Mouse (Mus musculus) midbrain, embryonic 14.5 days (tissue): ENCODE data around the gene Sema6d. TPM values are rescaled to one million over a fixed set of nuclear protein-coding genes. Genes with fewer than 3 reads are reported as not detected.

ENCODE experiments used
- ATAC-seq: fragments of 200-750 bp; cut with Nextera tagmentation; 2 replicates; pipeline ENCODE4 v1.8.0; 2017; ENCODE audit warnings: moderate number of reproducible peaks, moderate library complexity; ENCODE audit not compliant: low FRiP score, low TSS enrichment
- DNase-seq: peaks from one replicate; pipeline ENCODE4 v3.0.0-alpha.2; 2015
- H3K27ac ChIP-seq: fragments of 300-500 bp; sonication (generic); replicated peaks from 2 replicates; pipeline ENCODE4 v1.5.1; 2014; ENCODE audit warnings: mild to moderate bottlenecking, low read depth, low read length, moderate library complexity
- H3K27me3 ChIP-seq: fragments of 300-500 bp; sonication (generic); 2 replicates; pipeline ENCODE4 v1.6.1; 2014; ENCODE audit warnings: low read length, control low read depth, mixed read lengths; ENCODE audit not compliant: control insufficient read depth, insufficient read depth
- H3K36me3 ChIP-seq: fragments of 300-500 bp; sonication (generic); 2 replicates; pipeline ENCODE4 v1.6.1; 2014; ENCODE audit warnings: low read length, control low read depth; ENCODE audit not compliant: control insufficient read depth, insufficient read depth
- H3K4me1 ChIP-seq: fragments of 300-500 bp; sonication (generic); 2 replicates; pipeline ENCODE4 v1.6.1; 2014; ENCODE audit warnings: mild to moderate bottlenecking, antibody characterized with exemption, low read length, control low read depth; ENCODE audit not compliant: control insufficient read depth, insufficient read depth
- H3K4me2 ChIP-seq: fragments of 300-500 bp; sonication (generic); 2 replicates; pipeline ENCODE4 v1.6.1; 2014; ENCODE audit warnings: mild to moderate bottlenecking, low read length, moderate library complexity
- H3K4me3 ChIP-seq: fragments of 300-500 bp; sonication (generic); replicated peaks from 2 replicates; pipeline ENCODE4 v1.5.1; 2014; ENCODE audit warnings: low read depth, low read length
- H3K9ac ChIP-seq: fragments of 300-500 bp; sonication (generic); replicated peaks from 2 replicates; pipeline ENCODE4 v1.6.1; 2014; ENCODE audit warnings: mild to moderate bottlenecking, low read length, moderate library complexity
- H3K9me3 ChIP-seq: fragments of 300-500 bp; sonication (generic); 2 replicates; pipeline ENCODE4 v1.6.1; 2016; ENCODE audit warnings: low read length, control low read depth, mixed read lengths; ENCODE audit not compliant: control insufficient read depth
- WGBS: fragments of 180-500 bp; shearing (Covaris S2); extraction: QIAGEN DNeasy Blood & Tissue Kit; methylation state at CpG from one replicate; pipeline ENCODE4 v1.1.7; 2014; 5-methylcytosine and 5-hydroxymethylcytosine counted together
- polyA plus RNA-seq: library from polyadenylated mRNA; unstranded; fragments of >200 nt; fragmentation: Nextera tagmentation; extraction: Ambion mirVana; gene quantifications from 2 replicates; pipeline ENCODE4 v1.2.1, GENCODE M21; 2014

Gene Sema6d
- polyA plus RNA-seq, 1 experiment from 2014 or later = 24.9 TPM

- H3K27me3 ChIP-seq = no peaks in the 10 kb centered on the region
- no peaks in the 10 kb centered on the region for H3K9me3 ChIP-seq
- no peak overlapping the region for H3K9ac ChIP-seq
- no peaks in the 10 kb centered on the region for H3K36me3 ChIP-seq
- no peak overlapping the region for H3K27ac ChIP-seq
- DNase-seq = no peak
- no peak overlapping the region for H3K4me3 ChIP-seq
- no peak for ATAC-seq
- H3K4me2 ChIP-seq = no peak overlapping the region
- no peaks in the 10 kb centered on the region for H3K4me1 ChIP-seq
- 79% methylated on average over 12 of the region's 12 CpGs for WGBS
Measured at GRCm38 (mm10) chr2:124435382-124436002, 345.7 kb downstream of the Sema6d start.

GRCm38 (mm10) chr2:124436704-124437103 lies 346.9 kb downstream of the Sema6d start:
- WGBS = 83% methylated on average over 8 of the region's 8 CpGs
- H3K27me3 ChIP-seq = no peaks in the 10 kb centered on the region
- H3K4me2 ChIP-seq = no peak overlapping the region
- no peaks in the 10 kb centered on the region for H3K36me3 ChIP-seq
- H3K4me3 ChIP-seq = no peak overlapping the region
- H3K4me1 ChIP-seq = no peaks in the 10 kb centered on the region
- no peaks in the 10 kb centered on the region for H3K9me3 ChIP-seq
- no peak overlapping the region for H3K27ac ChIP-seq
- no peak overlapping the region for H3K9ac ChIP-seq
- DNase-seq = no peak
- ATAC-seq = no peak

- Histone ChIP-seq H3K9ac (no peak overlapping the region), H3K27me3 (no peaks in the 10 kb centered on the region), H3K4me1 (no peaks in the 10 kb centered on the region), H3K4me2 (no peak overlapping the region), H3K9me3 (no peaks in the 10 kb centered on the region), H3K27ac (no peak overlapping the region), H3K4me3 (no peak overlapping the region), H3K36me3 (no peaks in the 10 kb centered on the region)
- 99% methylated on average over 2 of the region's 2 CpGs for WGBS
- no peak for DNase-seq
- no peak for ATAC-seq
Measured at GRCm38 (mm10) chr2:124444199-124444598, 354.4 kb downstream of the Sema6d start.

- WGBS = 81% methylated on average over 2 of the region's 2 CpGs
- no peak overlapping the region for H3K27ac ChIP-seq
- H3K9ac ChIP-seq = no peak overlapping the region
- H3K4me3 ChIP-seq = no peak overlapping the region
- no peak overlapping the region for H3K4me2 ChIP-seq
- DNase-seq (no peak), ATAC-seq (no peak)
- no peaks in the 10 kb centered on the region for H3K4me1 ChIP-seq
- H3K36me3 ChIP-seq = no peaks in the 10 kb centered on the region
- no peaks in the 10 kb centered on the region for H3K27me3 ChIP-seq
- no peaks in the 10 kb centered on the region for H3K9me3 ChIP-seq
Measured at GRCm38 (mm10) chr2:124455881-124456280, 366.1 kb downstream of the Sema6d start.

GRCm38 (mm10) chr2:124456999-124457398 lies 367.2 kb downstream of the Sema6d start:
- Histone ChIP-seq H3K4me2 (no peak overlapping the region), H3K4me1 (no peaks in the 10 kb centered on the region), H3K27me3 (no peaks in the 10 kb centered on the region), H3K9ac (no peak overlapping the region), H3K36me3 (no peaks in the 10 kb centered on the region), H3K27ac (no peak overlapping the region), H3K4me3 (no peak overlapping the region), H3K9me3 (no peaks in the 10 kb centered on the region)
- 95% methylated on average over 4 of the region's 4 CpGs for WGBS
- ATAC-seq (no peak), DNase-seq (no peak)

DNA sequence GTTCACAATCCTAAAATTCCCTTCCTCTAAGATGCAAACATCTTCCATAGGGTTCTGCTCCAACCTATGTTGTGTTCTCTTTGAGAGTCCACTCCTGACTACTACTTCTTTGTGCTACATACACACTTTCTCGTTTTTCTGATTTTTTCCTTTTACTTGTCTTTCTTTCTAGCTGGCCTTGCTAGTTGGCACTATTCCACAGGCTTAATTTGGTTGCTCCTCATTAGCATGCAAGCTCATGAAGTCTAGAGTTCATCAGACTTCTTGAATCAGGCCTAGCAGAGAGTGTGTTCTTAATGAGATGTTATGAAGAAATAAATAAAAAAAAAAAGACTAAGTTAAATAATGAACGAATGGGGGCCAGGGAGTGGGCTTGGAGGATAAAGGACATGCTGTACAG lies 368.3 kb downstream of the Sema6d start:
- H3K27me3 ChIP-seq = no peaks in the 10 kb centered on the region
- no peaks in the 10 kb centered on the region for H3K36me3 ChIP-seq
- H3K9me3 ChIP-seq = no peaks in the 10 kb centered on the region
- no peak overlapping the region for H3K9ac ChIP-seq
- no peak overlapping the region for H3K4me2 ChIP-seq
- DNase-seq = no peak
- no peak for ATAC-seq
- no peak overlapping the region for H3K4me3 ChIP-seq
- H3K27ac ChIP-seq = no peak overlapping the region
- 79% methylated on average over 2 of the region's 2 CpGs for WGBS
- H3K4me1 ChIP-seq = no peaks in the 10 kb centered on the region

GRCm38 (mm10) chr2:124460956-124461355 lies 371.2 kb downstream of the Sema6d start:
- DNase-seq (no peak), ATAC-seq (no peak)
- H3K9ac ChIP-seq = no peak overlapping the region
- no peaks in the 10 kb centered on the region for H3K36me3 ChIP-seq
- H3K27ac ChIP-seq = no peak overlapping the region
- no peak overlapping the region for H3K4me2 ChIP-seq
- H3K27me3 ChIP-seq = peaks cover 20% of the 10 kb centered on the region; the same call in 1 of the 2 replicates
- H3K9me3 ChIP-seq = no peaks in the 10 kb centered on the region
- H3K4me3 ChIP-seq = no peak overlapping the region
- 85% methylated on average over 2 of the region's 2 CpGs for WGBS
- no peaks in the 10 kb centered on the region for H3K4me1 ChIP-seq

DNA sequence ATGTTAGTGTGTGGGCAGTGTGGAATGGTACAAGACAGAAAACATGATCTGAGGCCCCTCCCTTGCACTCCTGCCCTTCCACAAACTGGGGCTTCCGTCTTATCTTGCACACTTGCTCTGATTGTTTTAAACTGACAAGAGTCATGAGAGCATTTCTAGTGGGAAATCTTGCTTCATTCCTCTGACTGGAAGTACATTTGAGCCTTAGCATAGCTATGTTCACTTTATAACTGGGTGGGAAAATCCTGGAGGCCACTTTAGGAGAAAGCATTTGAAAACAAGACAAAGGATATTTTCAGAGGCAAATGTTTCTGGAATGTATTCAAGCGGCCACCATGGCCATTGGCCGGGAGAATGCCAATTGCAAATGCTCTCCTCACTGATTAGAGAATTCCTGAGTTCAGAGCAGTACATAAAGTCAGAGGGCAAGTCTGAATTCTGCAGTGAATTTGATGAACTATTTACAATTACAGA lies 371.6 kb downstream of the Sema6d start:
- peaks cover 25% of the 10 kb centered on the region; the same call in 1 of the 2 replicates for H3K27me3 ChIP-seq

More for the DNA sequence above, 371.6 kb downstream of the Sema6d start:
- Histone ChIP-seq H3K4me2 (no peak overlapping the region), H3K27ac (no peak overlapping the region), H3K4me3 (no peak overlapping the region), H3K9me3 (no peaks in the 10 kb centered on the region), H3K9ac (no peak overlapping the region), H3K4me1 (no peaks in the 10 kb centered on the region), H3K36me3 (no peaks in the 10 kb centered on the region)
- WGBS = 67% methylated on average over 3 of the region's 3 CpGs
- ATAC-seq (no peak), DNase-seq (no peak)
